Mouse (Mus musculus): ENCODE measurements around the gene Nrbp1. TPM values are rescaled to one million over a fixed set of nuclear protein-coding genes. Genes with fewer than 3 reads are reported as not detected.
A peak's percentile ranks its signal among the peaks of the same experiment; 100 is the strongest.
"Not testable (repeated sequence)": the region's sequence is repeated elsewhere in the genome, so short reads cannot be mapped to it uniquely, and the experiment has no call there.

The Nrbp1 gene
- polyA plus RNA-seq, 1 experiment: 93.7 TPM

DNA sequence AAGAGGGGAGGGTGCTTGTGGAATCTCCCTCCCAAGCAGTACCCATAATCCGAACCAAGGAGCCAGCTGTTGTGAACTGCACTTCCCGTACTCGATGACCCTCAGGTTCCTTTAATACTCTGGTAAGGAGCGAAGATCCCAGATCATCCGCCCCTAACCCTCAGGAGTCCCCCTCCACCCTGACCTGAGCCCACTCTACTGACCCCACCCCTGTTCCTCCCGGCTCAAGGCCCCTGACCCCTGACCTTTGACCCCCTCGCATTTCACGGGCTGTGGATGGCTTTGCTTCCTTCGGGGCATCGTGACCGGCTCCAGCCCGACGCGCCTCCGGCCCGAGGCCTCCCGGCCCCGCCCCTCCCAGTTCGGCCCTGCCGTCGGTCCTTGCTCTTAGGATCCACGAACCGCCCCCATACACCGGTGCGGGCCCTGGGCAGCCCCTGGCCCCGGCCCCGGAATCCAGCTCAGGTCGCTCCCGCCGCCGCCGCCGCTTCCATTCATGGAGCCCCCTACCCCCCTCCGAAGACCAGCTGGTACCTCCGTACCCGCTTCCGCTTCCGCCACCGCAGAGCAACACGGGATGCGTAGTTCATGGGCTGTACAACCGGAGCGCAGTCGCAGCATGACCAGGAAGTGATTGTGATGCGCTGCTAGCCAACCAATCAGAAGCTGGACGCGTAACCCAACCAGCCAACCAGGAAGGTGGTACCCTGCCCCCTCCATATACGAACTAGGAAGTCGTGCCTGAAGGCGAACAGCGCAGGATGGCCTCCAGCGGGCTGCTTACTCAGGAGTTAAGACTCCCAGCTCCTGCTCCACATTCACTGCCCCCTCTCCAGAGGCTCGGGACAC is 38.7 kb upstream of the Nrbp1 start, which contains the start of gene Zfp513:
TSS of gene Zfp513 (minus strand) at position 562 of the 849 bp plus-strand sequence.
- Histone ChIP-seq H3K27ac (ENCODE audit: control insufficient read depth, insufficient read depth, low read depth, low read length, poor library complexity) (peak within 1 kb of the TSS; percentile 73), H3K4me1 (ENCODE audit: control insufficient read depth, insufficient read depth, low read length) (no peaks in the 10 kb centered on the region), H3K4me3 (replicated peaks; ENCODE audit: control insufficient read depth, low read depth, low read length) (peak within 1 kb of the TSS; percentile 72)
- TF ChIP-seq POLR2A (IDR thresholded peaks at IDR 0.05; ENCODE audit: borderline replicate concordance, control insufficient read depth, low read depth, low read length) (peak; percentile 82), CTCF (IDR thresholded peaks at IDR 0.05; ENCODE audit: control insufficient read depth, insufficient read depth, low read length) (no peak)
- under 1% methylated on average over 53 of the region's 53 CpGs for WGBS

DNA sequence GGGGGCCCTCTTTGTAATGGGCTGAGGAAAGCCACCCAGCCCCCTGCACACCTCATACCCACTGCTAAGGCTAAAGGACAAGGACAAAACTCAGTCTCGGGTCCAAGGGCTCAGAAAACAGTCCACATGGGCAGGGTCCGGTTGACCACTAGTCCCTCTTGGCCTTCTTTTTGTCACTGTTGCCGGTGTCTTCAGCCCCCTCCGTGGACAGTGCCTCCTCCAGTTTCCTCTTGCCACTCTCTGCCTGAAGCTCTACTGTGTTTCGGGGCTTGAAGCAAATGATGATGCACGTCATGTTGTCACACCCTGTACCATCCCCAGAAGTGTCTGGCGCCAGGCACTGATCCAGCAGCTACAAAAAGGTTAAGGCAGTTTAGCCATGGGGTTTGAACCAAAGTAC is 37.7 kb upstream of the Nrbp1 start:
- no peaks in the 10 kb centered on the region for H3K4me1 ChIP-seq (ENCODE audit: control insufficient read depth, insufficient read depth, low read length)
- no peak overlapping the region for H3K27ac ChIP-seq (ENCODE audit: control insufficient read depth, insufficient read depth, low read depth, low read length, poor library complexity)
- H3K4me3 ChIP-seq (replicated peaks; ENCODE audit: control insufficient read depth, low read depth, low read length): no peak overlapping the region
- no peak for TF ChIP-seq POLR2A (IDR thresholded peaks at IDR 0.05; ENCODE audit: borderline replicate concordance, control insufficient read depth, low read depth, low read length)
- TF ChIP-seq CTCF (IDR thresholded peaks at IDR 0.05; ENCODE audit: control insufficient read depth, insufficient read depth, low read length): no peak
- WGBS: 86% methylated on average over 7 of the region's 7 CpGs

DNA sequence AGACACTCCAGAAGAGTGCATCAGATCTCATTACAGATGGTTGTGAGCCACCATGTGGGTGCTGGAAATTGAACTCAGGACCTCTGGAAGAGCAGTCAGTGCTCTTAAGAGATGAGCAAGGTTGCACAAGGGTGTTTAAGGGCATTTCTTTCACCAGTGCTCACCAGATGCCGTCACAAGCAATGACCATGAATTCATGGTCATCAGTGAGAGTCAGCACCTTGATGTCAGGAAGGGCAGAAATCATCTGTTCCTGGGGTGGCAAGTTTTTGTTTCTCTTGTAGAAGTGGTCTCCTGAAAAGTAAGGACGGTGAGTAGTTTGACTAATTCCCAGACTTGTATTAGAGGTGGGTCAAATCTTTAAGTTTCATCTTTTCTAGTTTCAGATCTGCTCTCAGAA is 36.8 kb upstream of the Nrbp1 start:
- no peak overlapping the region for H3K27ac ChIP-seq (ENCODE audit: control insufficient read depth, insufficient read depth, low read depth, low read length, poor library complexity)
- WGBS: 94% methylated on average over 2 of the region's 2 CpGs
- no peaks in the 10 kb centered on the region for H3K4me1 ChIP-seq (ENCODE audit: control insufficient read depth, insufficient read depth, low read length)
- TF ChIP-seq CTCF (IDR thresholded peaks at IDR 0.05; ENCODE audit: control insufficient read depth, insufficient read depth, low read length) (no peak), POLR2A (IDR thresholded peaks at IDR 0.05; ENCODE audit: borderline replicate concordance, control insufficient read depth, low read depth, low read length) (no peak)
- no peak overlapping the region for H3K4me3 ChIP-seq (replicated peaks; ENCODE audit: control insufficient read depth, low read depth, low read length)

DNA sequence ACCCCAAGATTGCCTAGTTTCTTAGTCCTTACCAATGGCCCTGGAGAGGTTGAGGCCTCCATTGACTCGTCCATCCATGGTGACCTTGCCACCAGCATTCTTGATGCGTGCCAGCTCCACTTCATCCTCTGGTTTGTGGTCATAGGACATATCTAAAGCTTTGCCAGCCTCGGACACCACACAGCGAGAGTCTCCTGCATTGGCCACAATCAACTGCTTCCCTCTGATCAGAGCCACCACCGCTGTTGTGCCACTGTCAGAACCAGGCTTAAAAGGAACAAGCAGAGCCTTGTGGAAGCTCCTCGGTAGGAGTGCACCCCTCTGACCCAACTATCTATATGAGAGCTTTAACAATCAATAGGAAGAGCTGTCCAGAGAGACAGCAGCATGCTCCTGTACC is 36.2 kb upstream of the Nrbp1 start:
- TF ChIP-seq POLR2A (IDR thresholded peaks at IDR 0.05; ENCODE audit: borderline replicate concordance, control insufficient read depth, low read depth, low read length): no peak
- TF ChIP-seq CTCF (IDR thresholded peaks at IDR 0.05; ENCODE audit: control insufficient read depth, insufficient read depth, low read length): no peak
- H3K27ac ChIP-seq (ENCODE audit: control insufficient read depth, insufficient read depth, low read depth, low read length, poor library complexity): no peak overlapping the region
- WGBS: 90% methylated on average over 6 of the region's 6 CpGs
- H3K4me1 ChIP-seq (ENCODE audit: control insufficient read depth, insufficient read depth, low read length): no peaks in the 10 kb centered on the region
- H3K4me3 ChIP-seq (replicated peaks; ENCODE audit: control insufficient read depth, low read depth, low read length): no peak overlapping the region

DNA sequence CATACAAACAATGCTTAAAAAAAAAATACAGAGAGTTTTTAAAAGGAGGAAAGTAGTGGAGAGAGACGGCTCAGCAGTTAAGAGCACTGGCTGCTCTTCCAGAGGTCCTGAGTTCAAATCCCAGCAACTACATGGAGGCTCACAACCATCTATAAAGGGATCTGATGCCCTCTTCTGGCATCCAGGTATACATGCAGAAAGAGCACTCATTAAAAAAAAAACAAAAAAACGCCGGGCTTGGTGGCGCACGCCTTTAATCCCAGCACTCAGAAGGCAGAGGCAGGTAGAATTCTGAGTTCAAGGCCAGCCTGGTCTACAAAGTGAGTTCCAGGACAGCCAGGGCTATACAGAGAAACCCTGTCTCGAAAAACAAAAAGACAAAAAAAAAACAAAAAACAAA is 24.1 kb upstream of the Nrbp1 start:
- H3K4me3 ChIP-seq (replicated peaks; ENCODE audit: control insufficient read depth, low read depth, low read length); H3K4me1 ChIP-seq (ENCODE audit: control insufficient read depth, insufficient read depth, low read length); H3K27ac ChIP-seq (ENCODE audit: control insufficient read depth, insufficient read depth, low read depth, low read length, poor library complexity): not testable (repeated sequence)
- WGBS: 74% methylated on average over 6 of the region's 6 CpGs

DNA sequence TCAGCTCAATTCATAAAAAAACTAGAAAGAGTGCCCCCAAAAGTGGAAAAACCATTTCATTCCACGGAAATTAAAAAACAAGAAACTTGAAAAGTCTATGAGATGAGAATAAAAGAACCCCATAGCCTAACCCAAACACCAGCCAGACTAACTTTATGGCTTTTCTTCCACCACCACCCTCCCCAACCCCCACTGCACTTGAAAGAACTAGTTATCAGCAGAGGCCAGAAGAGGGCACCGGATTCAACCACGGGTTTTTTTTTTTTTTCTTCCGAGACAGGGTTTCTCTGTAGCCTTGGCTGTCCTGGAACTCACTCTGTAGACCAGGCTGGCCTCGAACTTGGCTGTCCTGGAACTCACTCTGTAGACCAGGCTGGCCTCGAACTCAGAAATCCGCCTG is 22.4 kb upstream of the Nrbp1 start:
- H3K27ac ChIP-seq (ENCODE audit: control insufficient read depth, insufficient read depth, low read depth, low read length, poor library complexity): no peak overlapping the region

DNA sequence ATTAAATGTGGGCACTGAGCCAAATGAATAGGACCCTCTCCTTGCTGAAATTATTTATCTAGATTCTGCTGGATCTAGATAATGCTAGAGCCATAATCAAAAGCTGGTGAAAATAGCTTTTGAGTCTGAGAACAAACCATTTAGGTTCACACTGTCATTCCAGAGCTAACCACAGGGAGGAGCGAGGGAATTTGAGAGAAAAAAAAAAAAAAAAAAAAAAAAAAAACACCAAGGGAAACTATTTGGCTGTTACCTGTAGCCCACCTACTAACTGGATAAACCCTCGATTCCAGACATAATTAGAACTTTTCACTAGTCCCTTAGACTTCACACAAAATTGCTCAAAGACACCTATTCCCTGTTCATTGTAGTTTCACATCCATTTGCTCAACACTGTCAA is 21.6 kb upstream of the Nrbp1 start:
- Histone ChIP-seq H3K27ac (ENCODE audit: control insufficient read depth, insufficient read depth, low read depth, low read length, poor library complexity) (no peak overlapping the region), H3K4me3 (replicated peaks; ENCODE audit: control insufficient read depth, low read depth, low read length) (no peak overlapping the region), H3K4me1 (ENCODE audit: control insufficient read depth, insufficient read depth, low read length) (peaks cover 1% of the 10 kb centered on the region; the same call in 1 of the 2 replicates)
- WGBS: 6% methylated on average over 2 of the region's 2 CpGs
- TF ChIP-seq CTCF (IDR thresholded peaks at IDR 0.05; ENCODE audit: control insufficient read depth, insufficient read depth, low read length) (no peak), POLR2A (IDR thresholded peaks at IDR 0.05; ENCODE audit: borderline replicate concordance, control insufficient read depth, low read depth, low read length) (no peak)

More for the DNA sequence above, 22.4 kb upstream of the Nrbp1 start:
- peaks cover 1% of the 10 kb centered on the region; the same call in 1 of the 2 replicates for H3K4me1 ChIP-seq (ENCODE audit: control insufficient read depth, insufficient read depth, low read length)
- WGBS: 27% methylated on average over 7 of the region's 7 CpGs
- no peak for TF ChIP-seq CTCF (IDR thresholded peaks at IDR 0.05; ENCODE audit: control insufficient read depth, insufficient read depth, low read length)
- TF ChIP-seq POLR2A (IDR thresholded peaks at IDR 0.05; ENCODE audit: borderline replicate concordance, control insufficient read depth, low read depth, low read length): no peak
- H3K4me3 ChIP-seq (replicated peaks; ENCODE audit: control insufficient read depth, low read depth, low read length): peak overlapping the region; percentile 17

DNA sequence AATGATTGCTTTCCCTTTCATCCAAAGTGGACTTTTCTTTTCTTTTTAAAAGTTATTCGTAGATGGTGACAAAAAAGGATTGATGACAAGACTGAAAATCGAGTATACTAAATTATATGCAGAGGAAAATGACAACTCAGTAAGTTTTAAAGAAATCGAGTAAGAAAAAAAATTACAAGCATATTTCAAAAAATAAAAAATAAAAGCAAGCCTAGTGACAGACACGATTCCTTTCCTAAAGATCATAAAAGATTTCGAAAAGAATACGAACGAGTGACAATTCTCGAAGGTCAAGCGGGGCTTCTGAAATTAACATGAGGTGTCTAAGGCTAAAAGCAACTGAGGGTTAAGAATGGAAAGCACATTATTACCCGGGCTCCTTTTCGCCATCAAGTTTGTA is 21.2 kb upstream of the Nrbp1 start:
- Histone ChIP-seq H3K27ac (ENCODE audit: control insufficient read depth, insufficient read depth, low read depth, low read length, poor library complexity) (peak overlapping the region; percentile 96), H3K4me3 (replicated peaks; ENCODE audit: control insufficient read depth, low read depth, low read length) (peak overlapping the region; percentile 93), H3K4me1 (ENCODE audit: control insufficient read depth, insufficient read depth, low read length) (peaks cover 1% of the 10 kb centered on the region; the same call in 1 of the 2 replicates)
- WGBS: under 1% methylated on average over 11 of the region's 11 CpGs
- no peak for TF ChIP-seq POLR2A (IDR thresholded peaks at IDR 0.05; ENCODE audit: borderline replicate concordance, control insufficient read depth, low read depth, low read length)
- no peak for TF ChIP-seq CTCF (IDR thresholded peaks at IDR 0.05; ENCODE audit: control insufficient read depth, insufficient read depth, low read length)
